Mouse (Mus musculus) left cerebral cortex, adult 2 months (tissue): Measurements from ENCODE around the gene Sidt1. TPM values are rescaled to one million over a fixed set of nuclear protein-coding genes. Genes with fewer than 3 reads are reported as not detected.

Experiments used
- DNase-seq, 2 experiments: peaks; one replicate each; pipeline ENCODE4 v3.0.0; 2021 to 2022; ENCODE audit warnings: low spot score in 2 of 2, mixed read lengths in 1 of 2; ENCODE audit errors: extremely low spot score in 1 of 2
- H3K27ac ChIP-seq: fragments of 200-600 bp; 2 replicates; pipeline ENCODE4 v1.8.1; 2022
- H3K4me3 ChIP-seq: fragments of 200-600 bp; 2 replicates; pipeline ENCODE4 v1.8.1; 2022
- CTCF ChIP-seq: fragments of 200-600 bp; IDR thresholded peaks from 2 replicates; pipeline ENCODE4 v1.8.1; 2022; ENCODE audit warnings: antibody characterized with exemption, mild to moderate bottlenecking, moderate library complexity
- intact Hi-C: fragments of 180-260 bp; cut with DNase I; formaldehyde crosslinking; loops from one replicate; pipeline ENCODE4 v1.15.1; 2025
- long read RNA-seq, 2 experiments: library from polyadenylated mRNA; stranded (forward); transcript quantifications; one replicate each; pipeline ENCODE4 v2.0.0; 2021; ENCODE audit warnings: borderline mapping rate in 2 of 2
- total RNA-seq, 2 experiments: library from RNA; stranded (reverse); gene quantifications; 2 replicates each; pipeline ENCODE4 v1.2.3; 2021

Sidt1 gene
- total RNA-seq: 10 to 100 TPM; 48.3 to 49.7 TPM
- long read RNA-seq, experiment 1, full-length matches to known transcripts: 2 of 6 reads
- long read RNA-seq, experiment 1, partial matches to known transcripts: 1 of 6 reads
- long read RNA-seq, experiment 1, other reads (novel, unspliced or antisense): 3 of 6 reads
- long read RNA-seq, experiment 2, partial matches to known transcripts: 2 of 5 reads
- long read RNA-seq, experiment 2, other reads (novel, unspliced or antisense): 3 of 5 reads

DNA sequence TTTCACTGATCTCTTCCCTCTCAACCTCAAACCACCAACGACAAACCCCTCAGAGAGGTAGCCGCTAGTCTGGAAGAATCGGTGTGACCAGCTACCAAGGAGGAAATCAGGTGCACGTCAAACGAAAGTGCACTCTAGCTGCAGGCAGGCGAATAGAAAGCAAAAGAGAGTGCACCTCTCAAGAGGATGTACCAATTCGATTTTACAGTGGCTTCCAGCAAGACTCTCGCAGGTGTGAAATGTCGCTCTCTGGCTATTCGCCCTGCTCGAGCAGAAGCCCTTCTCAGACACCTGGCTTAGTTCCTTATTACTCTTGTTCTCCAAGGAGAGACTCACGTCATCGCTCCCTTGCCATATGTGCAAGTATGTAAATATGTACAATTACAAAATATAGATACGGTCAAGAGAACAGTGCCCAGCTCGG, at the start of gene Sidt1:
Gene Sidt1, minus strand, starts transcription at position 336 of the 424 bp plus-strand sequence.
- peak in 1 of 2 experiments; percentile 48 for DNase-seq
- peak within 1 kb of the TSS; percentile 96 for H3K27ac ChIP-seq
- TF ChIP-seq CTCF: no peak; the same call in 1 of the 2 replicates
- peak within 1 kb of the TSS; percentile 62 for H3K4me3 ChIP-seq
- intact Hi-C loops: loop anchor here (5.0 kb wide), 1 partner anchor 66 kb away; no protein-coding TSS in a partner anchor

DNA sequence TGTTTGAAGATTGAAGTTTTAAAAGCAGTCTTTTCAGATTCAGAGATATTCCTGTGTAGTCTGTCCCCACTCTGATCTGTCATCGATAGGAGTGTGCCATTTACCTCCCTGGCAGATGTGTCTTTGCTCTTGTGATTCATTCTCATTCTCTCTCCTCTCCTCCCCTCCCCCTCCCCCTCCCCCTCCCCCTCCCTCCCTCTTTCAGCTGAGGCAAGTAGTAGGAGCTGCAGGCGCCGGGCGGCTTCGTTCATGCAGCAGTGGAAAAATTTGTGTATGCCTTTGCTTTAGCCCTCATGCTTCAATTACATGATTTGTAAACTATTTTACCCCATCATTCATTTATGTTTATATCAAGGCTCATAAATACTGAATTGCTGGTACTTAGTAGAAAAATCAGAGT, 48.6 kb upstream of the Sidt1 start:
- TF ChIP-seq CTCF: no peak
- Histone ChIP-seq H3K4me3 (no peak overlapping the region), H3K27ac (no peak overlapping the region)
- no peak for DNase-seq
- intact Hi-C loops: no loop called here

DNA sequence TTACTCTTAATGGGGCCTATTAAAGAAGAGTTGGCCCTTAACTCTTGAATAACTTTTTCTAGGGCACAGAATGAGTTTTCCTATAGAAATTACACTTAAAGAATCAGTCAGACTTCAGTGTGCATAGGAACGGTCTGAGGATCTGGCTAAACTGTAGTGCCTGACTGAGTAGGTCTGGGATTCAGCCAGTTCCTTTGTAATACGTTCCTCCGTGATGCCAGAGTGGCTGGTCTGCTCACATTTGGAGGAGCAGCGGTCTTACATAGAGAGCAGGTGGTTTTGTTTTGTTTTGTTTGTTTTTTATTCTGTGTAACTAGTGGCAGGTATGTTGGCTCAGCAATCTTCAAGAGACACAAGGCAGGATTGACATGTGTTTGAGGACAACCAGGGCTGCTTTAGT, 47.0 kb upstream of the Sidt1 start:
- Histone ChIP-seq H3K4me3 (no peak overlapping the region), H3K27ac (no peak overlapping the region)
- intact Hi-C loops: no loop called here
- DNase-seq: no peak
- TF ChIP-seq CTCF: no peak

DNA sequence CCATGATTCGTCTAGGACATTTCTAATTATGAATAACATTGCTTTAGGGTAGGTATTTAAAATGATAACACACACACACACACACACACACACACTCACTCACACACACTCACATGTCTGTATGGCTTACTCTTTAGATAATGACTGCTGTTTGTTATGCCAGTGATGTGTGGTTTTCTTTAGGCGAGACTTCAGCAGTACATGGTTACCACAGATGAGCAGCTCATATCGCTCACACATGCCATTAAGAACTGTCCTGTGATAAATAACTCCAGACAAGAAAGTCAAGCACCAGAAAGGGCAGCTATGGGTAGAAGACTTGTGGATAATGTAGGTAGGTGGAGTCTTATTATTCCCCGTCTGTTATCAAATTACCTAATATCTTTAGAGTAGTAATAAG, 42.5 kb upstream of the Sidt1 start:
- TF ChIP-seq CTCF: no peak
- Histone ChIP-seq H3K4me3 (no peak overlapping the region), H3K27ac (no peak overlapping the region)
- no peak for DNase-seq
- intact Hi-C loops: no loop called here

DNA sequence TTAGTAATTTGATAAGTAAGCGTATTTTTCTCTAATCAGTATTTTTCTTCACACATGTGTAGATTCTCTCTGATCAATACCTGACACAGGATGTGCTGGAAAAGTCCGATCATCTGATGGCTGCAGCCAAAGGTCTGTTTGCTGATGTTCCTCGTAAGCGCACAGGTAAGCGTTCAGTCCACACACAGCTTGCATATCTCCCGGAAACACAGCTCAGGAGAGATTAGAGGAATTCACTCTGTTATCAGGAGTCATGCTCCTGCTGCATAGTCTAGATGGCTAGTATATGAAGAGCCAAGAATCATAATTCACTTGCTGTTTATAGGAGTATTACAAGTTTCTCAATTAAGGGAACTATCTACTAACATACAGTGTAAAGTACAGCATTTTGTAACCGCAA, 32.5 kb upstream of the Sidt1 start:
- no peak for DNase-seq
- no peak overlapping the region for H3K4me3 ChIP-seq
- H3K27ac ChIP-seq: no peak overlapping the region
- no peak for TF ChIP-seq CTCF
- intact Hi-C loops: no loop called here

DNA sequence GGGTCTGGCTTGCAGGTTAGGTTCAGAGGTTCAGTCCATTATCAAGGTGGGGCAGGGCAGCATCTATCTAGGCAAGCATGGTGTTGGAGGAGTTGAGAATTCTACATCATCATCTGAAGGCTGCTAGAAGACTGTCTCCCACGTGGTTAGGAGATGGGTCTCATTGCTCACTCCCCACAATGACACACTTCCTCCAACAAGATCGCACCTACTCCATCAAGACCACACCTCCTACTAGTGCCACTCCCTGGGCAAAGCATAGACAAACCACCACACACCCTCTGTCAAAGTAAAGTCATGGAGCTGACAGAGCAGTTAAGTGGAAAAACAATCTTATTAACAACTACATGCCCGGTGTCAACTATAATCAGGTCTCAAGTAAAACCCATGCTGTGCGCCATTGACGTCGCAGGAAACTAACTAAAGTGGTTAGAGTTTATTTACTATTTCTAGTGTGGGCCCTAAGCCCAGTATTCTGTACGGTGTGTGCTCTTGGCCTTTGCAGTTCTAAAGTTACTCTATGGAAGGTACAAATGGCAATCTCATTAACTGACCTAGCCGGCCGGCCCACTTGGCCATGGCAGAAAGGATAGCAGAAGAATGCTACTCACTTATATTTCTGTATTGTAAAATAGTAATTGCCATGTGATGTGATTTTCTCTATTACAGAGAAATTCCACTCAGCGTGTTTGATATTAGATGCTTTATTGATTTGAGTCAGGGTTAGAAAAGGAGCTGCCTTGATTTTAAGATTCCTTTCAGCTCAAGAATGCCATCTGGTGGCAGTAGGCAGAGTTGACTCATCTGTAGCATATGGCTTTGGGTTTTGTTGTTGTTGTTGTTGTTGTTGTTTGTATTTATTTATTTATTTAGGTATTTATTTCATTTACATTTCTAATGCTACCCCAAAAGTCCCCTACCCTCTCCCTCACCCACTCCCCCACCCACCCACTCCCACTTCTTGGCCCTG, 29.2 kb upstream of the Sidt1 start:
- no peak overlapping the region for H3K27ac ChIP-seq
- no peak overlapping the region for H3K4me3 ChIP-seq
- intact Hi-C loops: loop anchor here (1.0 to 5.0 kb wide), 2 partner anchors 60 to 120 kb away; no protein-coding TSS in a partner anchor
- no peak for DNase-seq
- peak; percentile 86 for TF ChIP-seq CTCF

DNA sequence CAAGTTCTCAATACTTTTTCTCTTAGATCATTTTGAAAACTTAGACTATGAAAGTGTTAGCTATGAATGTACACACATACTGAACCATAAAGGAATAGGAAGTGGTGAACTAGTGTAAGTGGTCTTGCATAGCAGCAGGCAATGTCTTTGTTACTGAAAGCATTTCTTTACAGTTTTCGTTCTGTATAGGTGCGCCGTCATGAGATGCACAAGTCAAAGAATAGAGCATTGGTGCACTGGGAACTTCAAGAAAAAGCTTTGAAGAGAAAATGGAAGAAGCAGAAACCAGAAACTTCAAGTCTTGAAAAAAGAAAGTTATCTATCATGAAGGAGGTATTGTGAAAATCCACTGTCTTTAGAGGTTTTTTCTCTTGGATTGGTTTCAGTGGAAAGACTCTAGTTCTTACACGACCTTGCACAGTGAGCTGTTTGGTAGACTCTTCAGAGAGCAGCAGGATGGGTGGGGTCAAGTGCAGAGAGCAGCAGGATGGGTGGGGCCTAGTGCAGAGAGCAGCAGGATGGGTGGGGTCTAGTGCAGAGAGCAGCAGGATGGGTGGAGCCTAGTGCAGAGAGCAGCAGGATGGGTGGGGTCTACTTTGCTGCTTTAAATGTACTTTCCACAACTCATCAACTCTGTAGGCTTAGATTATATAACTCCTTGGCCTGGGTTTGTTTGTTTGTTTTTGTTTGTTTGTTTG, 24.7 kb upstream of the Sidt1 start:
- Histone ChIP-seq H3K4me3 (no peak overlapping the region), H3K27ac (no peak overlapping the region)
- DNase-seq: no peak
- TF ChIP-seq CTCF: no peak
- intact Hi-C loops: no loop called here

DNA sequence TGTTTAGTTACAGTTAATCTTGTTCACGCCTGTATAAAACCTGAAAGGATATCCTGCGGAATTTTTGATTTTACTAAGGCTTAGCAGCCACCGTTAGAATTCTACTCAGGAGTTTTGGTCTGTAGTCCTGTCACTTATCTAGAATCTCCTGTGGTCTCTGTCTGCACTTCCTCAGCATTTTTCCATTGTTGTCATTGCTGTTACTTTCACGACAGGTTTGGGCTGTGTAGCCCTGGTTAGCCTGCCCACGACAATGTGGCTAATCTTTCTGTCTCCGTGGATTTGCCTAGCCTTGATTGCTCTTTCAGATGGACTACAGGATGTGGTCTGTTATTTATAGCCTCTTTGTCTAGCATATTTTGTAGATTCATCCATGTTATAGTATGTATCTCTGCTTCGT, 23.3 kb upstream of the Sidt1 start:
- intact Hi-C loops: no loop called here
- no peak overlapping the region for H3K4me3 ChIP-seq
- no peak overlapping the region for H3K27ac ChIP-seq
- no peak for DNase-seq
- no peak for TF ChIP-seq CTCF

DNA sequence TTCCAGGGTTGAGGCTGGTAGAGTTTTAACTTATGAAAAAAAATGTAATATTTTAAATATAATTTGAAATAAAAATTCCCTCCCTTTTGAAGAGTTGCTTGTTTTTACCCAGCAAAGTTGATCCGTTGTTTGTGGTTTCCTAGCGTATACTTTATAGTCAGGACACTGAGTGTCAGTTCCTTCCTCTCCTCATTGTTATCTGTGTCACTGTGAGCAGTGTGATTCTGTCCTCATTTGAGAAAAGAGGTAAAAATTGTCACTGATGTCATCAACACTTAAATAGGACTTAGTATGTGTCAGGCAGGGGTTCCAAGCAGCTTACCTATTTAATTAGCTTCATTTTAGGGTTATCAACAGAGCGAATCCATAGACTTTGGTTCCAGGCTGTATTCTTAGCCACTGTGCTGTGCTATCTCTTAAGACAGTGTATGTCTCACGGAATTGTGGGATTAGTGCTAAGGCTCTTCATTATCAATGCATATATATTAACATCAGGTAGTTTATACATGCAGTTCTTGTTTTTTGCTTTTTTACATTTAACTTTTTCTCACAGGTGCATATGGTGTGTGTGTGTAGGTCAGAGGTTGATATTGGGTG, 16.9 kb upstream of the Sidt1 start:
- intact Hi-C loops: no loop called here
- TF ChIP-seq CTCF: no peak
- DNase-seq: no peak
- no peak overlapping the region for H3K27ac ChIP-seq
- no peak overlapping the region for H3K4me3 ChIP-seq

DNA sequence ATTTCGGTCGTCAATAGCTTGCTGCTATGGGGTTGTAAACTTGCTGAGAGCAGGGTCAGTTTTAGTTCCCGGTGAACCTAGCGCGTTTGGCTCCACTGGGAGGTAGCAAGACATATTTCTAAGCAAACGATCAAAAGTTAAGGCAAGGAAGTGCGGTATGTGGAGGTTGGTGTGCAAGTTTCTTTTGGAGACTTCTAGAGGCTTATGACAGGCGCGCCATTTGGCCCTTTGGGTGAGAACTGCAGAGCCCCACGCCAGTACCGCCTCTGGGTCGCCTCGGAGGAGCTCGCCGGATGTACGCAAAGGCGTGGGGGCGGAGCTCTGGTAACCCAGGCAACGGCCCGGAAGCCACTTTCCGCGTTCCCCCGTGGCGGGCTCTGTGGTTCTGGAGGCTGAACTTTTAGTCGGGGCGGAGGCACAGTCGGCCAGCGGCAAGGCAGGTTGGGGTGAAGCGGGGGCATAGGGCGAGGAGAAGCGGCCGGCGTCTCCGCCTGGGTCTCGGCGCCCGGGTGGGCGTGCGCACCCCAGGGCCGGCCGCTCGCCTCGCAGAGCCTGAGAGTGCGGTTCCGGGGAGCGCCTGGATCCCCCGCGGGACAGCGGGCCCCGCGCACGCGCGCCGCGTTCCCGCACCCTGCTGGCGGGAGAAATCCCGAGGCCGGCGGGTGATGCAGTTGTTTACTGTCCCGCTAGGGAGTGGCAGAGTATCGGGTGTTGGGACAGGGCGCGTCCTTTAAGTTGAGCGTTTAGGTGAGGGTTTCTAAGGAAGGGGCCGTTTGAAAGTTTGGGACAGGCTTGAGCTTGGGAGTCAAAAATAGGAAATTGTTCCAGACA, 14.3 kb upstream of the Sidt1 start, which contains the start of gene Spice1:
Gene Spice1, plus strand, starts transcription at position 51 of the 831 bp plus-strand sequence.
- intact Hi-C loops: no loop called here
- TF ChIP-seq CTCF: peak; percentile 49

More for the DNA sequence above, 14.3 kb upstream of the Sidt1 start, which contains the start of gene Spice1:
- H3K4me3 ChIP-seq: peak within 1 kb of the TSS; percentile 47
- peak; percentile 93 to 94 for DNase-seq
- peak within 1 kb of the TSS; percentile 66 for H3K27ac ChIP-seq
